Mouse (Mus musculus) layer of hippocampus, postnatal 10 days (tissue): Measurements from ENCODE around the gene Aggf1. TPM values are rescaled to one million over a fixed set of nuclear protein-coding genes. Genes with fewer than 3 reads are reported as not detected.
A peak's percentile ranks its signal among the peaks of the same experiment; 100 is the strongest.
"Not testable (repeated sequence)": the region's sequence is repeated elsewhere in the genome, so short reads cannot be mapped to it uniquely, and the experiment has no call there.

ENCODE experiments used
- DNase-seq, 2 experiments: peaks; one replicate each; pipeline ENCODE4 v3.0.0; 2021; ENCODE audit warnings: low spot score in 2 of 2
- long read RNA-seq: library from polyadenylated mRNA; stranded (forward); transcript quantifications from one replicate; pipeline ENCODE4 v2.0.0, GENCODE M21; 2023
- total RNA-seq, 2 experiments: library from RNA; stranded (reverse); gene quantifications; 2 replicates each; pipeline ENCODE4 v1.2.3; 2021

Gene Aggf1
- 10 to 100 TPM; 42.0 to 43.9 TPM for total RNA-seq
- long read RNA-seq, transcript Aggf1-201 (14 exons, 3,249 nt): major isoform, 45 of 53 reads
- long read RNA-seq, partial matches to known transcripts: 1 of 53 reads
- long read RNA-seq, other reads (novel, unspliced or antisense): 7 of 53 reads

- DNase-seq: peak; percentile 85 to 89
Observed at GRCm38 (mm10) chr13:95374701-95375553, at the start of gene Aggf1. Aggf1 (minus strand) TSS chr13:95375352.

- no peak for DNase-seq
Observed at GRCm38 (mm10) chr13:95424932-95425331, 49.8 kb upstream of the Aggf1 start.

GRCm38 (mm10) chr13:95419204-95419749, 44.1 kb upstream of the Aggf1 start:
- peak; percentile 18 to 29 for DNase-seq

- no peak for DNase-seq
Observed at GRCm38 (mm10) chr13:95418575-95419203, 43.5 kb upstream of the Aggf1 start.

- DNase-seq: no peak
Observed at GRCm38 (mm10) chr13:95412257-95412656, 37.1 kb upstream of the Aggf1 start.

GRCm38 (mm10) chr13:95393242-95393641, 18.1 kb upstream of the Aggf1 start:
- no peak for DNase-seq

GRCm38 (mm10) chr13:95389866-95390865, 15.0 kb upstream of the Aggf1 start:
- DNase-seq: peak; percentile 84 to 88

GRCm38 (mm10) chr13:95388226-95388625, 13.1 kb upstream of the Aggf1 start:
- no peak for DNase-seq

- DNase-seq: no peak
Observed at GRCm38 (mm10) chr13:95382418-95382817, 7.3 kb upstream of the Aggf1 start.

GRCm38 (mm10) chr13:95378696-95379095, 3.5 kb upstream of the Aggf1 start:
- no peak for DNase-seq

- DNase-seq: not testable (repeated sequence)
Observed at GRCm38 (mm10) chr13:95376689-95377289, 1.6 kb upstream of the Aggf1 start.

- no peak for DNase-seq
Observed at GRCm38 (mm10) chr13:95375554-95375914, 382 bp upstream of the Aggf1 start.

GRCm38 (mm10) chr13:95366356-95366755, 8.8 kb downstream of the Aggf1 start:
- no peak for DNase-seq

- no peak for DNase-seq
Observed at GRCm38 (mm10) chr13:95363440-95363839, 11.7 kb downstream of the Aggf1 start.

GRCm38 (mm10) chr13:95358223-95358622, 16.9 kb downstream of the Aggf1 start:
- DNase-seq: no peak

- DNase-seq: no peak
Observed at GRCm38 (mm10) chr13:95348476-95348875, 26.7 kb downstream of the Aggf1 start.

- DNase-seq: peak; percentile 81 to 86
Observed at GRCm38 (mm10) chr13:95347018-95347696, 28.0 kb downstream of the Aggf1 start.

- no peak for DNase-seq
Observed at GRCm38 (mm10) chr13:95345869-95346268, 29.3 kb downstream of the Aggf1 start.

- no peak for DNase-seq
Observed at GRCm38 (mm10) chr13:95343470-95343869, 31.7 kb downstream of the Aggf1 start.
